Mouse (Mus musculus) small intestine, adult 2 months (tissue): ENCODE results near the gene Ulk4. TPM values are rescaled to one million over a fixed set of nuclear protein-coding genes. Genes with fewer than 3 reads are reported as not detected.

Source experiments
- H3K27ac ChIP-seq: fragments of 200-500 bp; 2 replicates; pipeline ENCODE4 v1.5.1; 2012; ENCODE audit warnings: low read depth, low read length, control low read depth, inconsistent platforms; ENCODE audit not compliant: insufficient read depth
- H3K27me3 ChIP-seq: fragments of 200-500 bp; 2 replicates; pipeline ENCODE4 v1.6.1; 2012; ENCODE audit warnings: mild to moderate bottlenecking, moderate library complexity, low read length, inconsistent platforms; ENCODE audit not compliant: control insufficient read depth, insufficient read depth
- H3K36me3 ChIP-seq: fragments of 200-500 bp; 2 replicates; pipeline ENCODE4 v1.6.1; 2012; ENCODE audit warnings: mild to moderate bottlenecking, low read length, control low read depth, inconsistent platforms; ENCODE audit not compliant: control insufficient read depth, insufficient read depth
- H3K4me1 ChIP-seq: fragments of 200-500 bp; 2 replicates; pipeline ENCODE4 v1.6.1; 2012; ENCODE audit warnings: low read length, inconsistent platforms, mixed read lengths; ENCODE audit not compliant: control insufficient read depth, insufficient read depth, insufficient read length
- H3K4me3 ChIP-seq: fragments of 200-500 bp; 2 replicates; pipeline ENCODE4 v1.5.1; 2012; ENCODE audit warnings: low read depth, mild to moderate bottlenecking, control low read depth, inconsistent platforms, low read length, moderate library complexity
- CTCF ChIP-seq: fragments of 200-500 bp; IDR thresholded peaks from 2 replicates; pipeline ENCODE4 v1.5.1; 2012; ENCODE audit warnings: low read depth, mild to moderate bottlenecking, control low read depth, inconsistent platforms, low read length, moderate library complexity, mixed read lengths; ENCODE audit not compliant: insufficient replicate concordance, insufficient read length; ENCODE audit errors: extremely low read depth
- POLR2A ChIP-seq: fragments of 200-500 bp; IDR thresholded peaks from 2 replicates; pipeline ENCODE4 v1.6.1; 2012; ENCODE audit warnings: low read depth, mild to moderate bottlenecking, control low read depth, inconsistent platforms, low read length, moderate library complexity
- WGBS: fragments of 180-500 bp; shearing (Covaris S2); methylation state at CpG from one replicate; pipeline ENCODE4 v1.1.7; 2018; 5-methylcytosine and 5-hydroxymethylcytosine counted together
- polyA plus RNA-seq: library from polyadenylated mRNA; depleted of rRNA; stranded (reverse); fragments of >200 nt; gene quantifications from 2 replicates; pipeline ENCODE4 v1.2.3, GENCODE M21; 2012

Ulk4 gene
- polyA plus RNA-seq, 1 experiment: 0.65 TPM

DNA sequence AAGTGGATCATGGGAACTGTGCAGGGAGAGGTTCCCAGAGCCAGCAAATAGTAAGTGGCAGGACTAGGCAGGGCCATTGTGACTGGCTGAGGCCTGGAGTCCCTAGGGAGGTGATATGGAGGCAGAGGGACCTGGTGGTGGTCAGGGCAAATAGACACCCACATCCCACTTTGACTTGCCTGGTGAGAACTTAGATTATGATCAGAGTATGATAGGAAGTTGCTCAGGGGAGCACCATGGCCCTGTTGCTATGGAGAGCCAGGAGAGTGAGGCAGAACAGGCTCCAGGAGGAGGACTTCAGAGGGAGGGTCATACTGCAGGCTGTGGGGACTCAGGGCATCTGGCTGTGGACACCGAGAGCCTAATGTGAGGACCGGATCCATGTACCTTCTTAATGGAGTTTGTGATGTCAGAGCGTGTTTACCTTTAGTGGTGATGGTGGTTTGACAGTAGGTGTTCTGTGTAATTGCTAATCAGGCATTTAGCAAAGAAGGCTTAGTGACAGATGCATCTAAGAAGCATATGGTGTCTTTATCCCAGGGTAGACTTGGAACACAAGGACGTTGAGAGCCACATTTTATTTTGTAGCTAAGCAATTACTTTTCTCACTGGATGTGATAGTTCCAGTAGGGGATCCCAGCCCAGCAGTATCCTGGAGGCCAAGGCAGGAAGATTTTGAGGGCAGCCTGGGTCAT lies 39.1 kb upstream of the Ulk4 start:
- no peaks in the 10 kb centered on the region for H3K27me3 ChIP-seq
- TF ChIP-seq POLR2A (no peak), CTCF (no peak)
- H3K27ac ChIP-seq: peak overlapping the region; percentile 100
- peaks cover 1% of the 10 kb centered on the region; the same call in 1 of the 2 replicates for H3K36me3 ChIP-seq
- WGBS: 78% methylated on average over 4 of the region's 4 CpGs
- peaks cover 52% of the 10 kb centered on the region for H3K4me1 ChIP-seq
- H3K4me3 ChIP-seq: no peak overlapping the region

GRCm38 (mm10) chr9:121314541-121315152 lies 37.6 kb upstream of the Ulk4 start:
- peak; percentile 49; the same call in 1 of the 2 replicates for TF ChIP-seq POLR2A
- peak; percentile 15; the same call in 1 of the 2 replicates for TF ChIP-seq CTCF
- peaks cover 1% of the 10 kb centered on the region; the same call in 1 of the 2 replicates for H3K36me3 ChIP-seq
- WGBS: under 1% methylated on average over 14 of the region's 14 CpGs
- H3K4me1 ChIP-seq: peaks cover 50% of the 10 kb centered on the region
- peak overlapping the region; percentile 100 for H3K27ac ChIP-seq
- peak overlapping the region; percentile 59 for H3K4me3 ChIP-seq
- no peaks in the 10 kb centered on the region for H3K27me3 ChIP-seq

DNA sequence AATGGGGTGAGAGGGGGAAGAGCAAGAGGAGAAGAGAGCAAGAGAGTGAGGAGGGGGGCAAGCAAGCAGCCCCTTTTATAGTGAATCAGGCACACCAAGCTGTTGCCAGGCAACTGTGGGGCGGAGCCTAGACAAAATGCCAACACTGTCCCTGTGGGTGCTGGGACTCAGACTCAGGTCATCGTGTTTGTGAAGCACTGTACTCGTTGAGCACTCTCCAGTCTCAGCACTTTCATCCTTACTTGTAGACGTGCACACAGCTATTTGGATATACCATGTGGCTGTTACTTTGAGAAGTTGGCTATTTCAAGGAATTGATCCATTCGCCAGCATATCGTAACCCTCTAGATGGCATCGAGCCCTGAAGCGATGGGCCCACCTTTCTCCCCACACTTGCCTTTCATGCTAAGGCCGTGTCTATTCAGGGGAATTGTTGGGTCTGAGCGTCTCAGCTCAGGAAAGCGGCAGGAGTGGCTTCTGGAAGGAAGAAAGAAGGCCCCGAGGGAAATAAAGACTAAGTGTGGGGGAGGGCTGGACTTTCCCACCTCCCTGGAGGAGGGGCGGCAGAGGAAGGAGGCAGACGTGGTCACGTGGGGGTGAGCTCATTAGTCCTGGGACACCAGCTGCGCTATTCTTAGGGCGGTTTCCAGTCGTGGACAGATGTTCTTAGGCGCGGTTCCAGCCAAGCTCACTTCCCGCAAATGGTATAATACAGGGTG lies 36.8 kb upstream of the Ulk4 start:
- TF ChIP-seq POLR2A: peak; percentile 34; the same call in 1 of the 2 replicates
- TF ChIP-seq CTCF: no peak
- Histone ChIP-seq H3K27ac (peak overlapping the region; percentile 100), H3K27me3 (no peaks in the 10 kb centered on the region), H3K36me3 (peaks cover 1% of the 10 kb centered on the region; the same call in 1 of the 2 replicates), H3K4me1 (peaks cover 50% of the 10 kb centered on the region), H3K4me3 (peak overlapping the region; percentile 43)
- 4% methylated on average over 21 of the region's 21 CpGs for WGBS

DNA sequence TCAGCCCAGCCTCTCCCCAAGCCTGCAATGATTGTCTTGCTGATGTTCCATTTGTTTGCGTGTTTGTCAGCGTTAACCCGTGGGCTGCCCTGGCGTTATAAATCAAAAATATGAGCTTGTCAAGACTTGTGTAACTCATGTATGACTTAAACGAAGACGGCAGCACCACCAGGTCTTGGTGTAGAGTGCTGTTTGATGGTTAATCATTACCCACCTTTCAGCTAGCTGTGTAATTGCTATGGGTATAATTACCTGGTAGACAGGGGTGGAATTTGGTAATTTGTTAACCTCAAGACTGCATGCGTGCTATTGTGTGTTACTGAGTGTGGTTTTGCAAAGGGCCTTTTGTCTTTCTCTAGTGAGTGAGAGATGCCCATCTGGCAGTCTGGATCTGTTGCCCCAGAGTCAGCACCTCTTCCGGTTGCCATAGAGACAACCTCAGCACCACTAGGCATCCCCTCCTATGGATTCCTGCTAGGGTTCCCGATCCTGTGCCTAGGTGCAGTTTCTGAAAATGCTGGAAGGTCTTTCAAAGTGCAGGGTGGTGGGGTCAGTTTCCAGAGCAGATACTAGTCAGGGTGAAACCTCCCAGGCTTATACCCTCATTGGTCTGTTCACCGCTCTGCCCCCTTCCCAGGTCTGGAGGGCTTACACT lies 35.4 kb upstream of the Ulk4 start:
- peaks cover 43% of the 10 kb centered on the region for H3K4me1 ChIP-seq
- no peak for TF ChIP-seq CTCF
- no peak for TF ChIP-seq POLR2A
- H3K27ac ChIP-seq: peak overlapping the region; percentile 74
- H3K36me3 ChIP-seq: no peaks in the 10 kb centered on the region
- no peaks in the 10 kb centered on the region for H3K27me3 ChIP-seq
- no peak overlapping the region for H3K4me3 ChIP-seq
- WGBS: 34% methylated on average over 10 of the region's 10 CpGs

DNA sequence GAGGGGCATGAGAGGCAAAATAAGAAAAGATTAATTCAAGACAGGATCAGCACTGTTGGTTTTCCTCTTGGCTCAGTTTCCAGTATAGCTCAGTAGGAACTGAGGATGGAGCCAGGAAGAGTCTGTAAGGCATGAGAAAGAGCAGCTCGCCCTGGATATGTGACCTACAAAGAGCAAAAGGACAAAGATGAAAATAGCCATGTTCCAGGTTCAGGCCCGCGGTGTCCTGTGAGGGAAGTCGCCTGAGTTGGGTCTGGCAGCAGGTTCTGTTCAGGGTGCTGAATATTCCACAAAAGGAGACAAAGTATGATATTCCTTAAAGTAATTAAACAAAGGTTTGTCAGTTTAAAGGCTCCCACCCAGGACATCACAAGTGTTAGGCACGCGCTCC lies 34.8 kb upstream of the Ulk4 start:
- peak overlapping the region; percentile 74 for H3K27ac ChIP-seq
- WGBS: 27% methylated on average over 6 of the region's 6 CpGs
- no peaks in the 10 kb centered on the region for H3K27me3 ChIP-seq
- H3K4me1 ChIP-seq: peaks cover 39% of the 10 kb centered on the region
- peaks cover 3% of the 10 kb centered on the region; the same call in 1 of the 2 replicates for H3K36me3 ChIP-seq
- TF ChIP-seq CTCF (no peak), POLR2A (no peak)
- no peak overlapping the region for H3K4me3 ChIP-seq

DNA sequence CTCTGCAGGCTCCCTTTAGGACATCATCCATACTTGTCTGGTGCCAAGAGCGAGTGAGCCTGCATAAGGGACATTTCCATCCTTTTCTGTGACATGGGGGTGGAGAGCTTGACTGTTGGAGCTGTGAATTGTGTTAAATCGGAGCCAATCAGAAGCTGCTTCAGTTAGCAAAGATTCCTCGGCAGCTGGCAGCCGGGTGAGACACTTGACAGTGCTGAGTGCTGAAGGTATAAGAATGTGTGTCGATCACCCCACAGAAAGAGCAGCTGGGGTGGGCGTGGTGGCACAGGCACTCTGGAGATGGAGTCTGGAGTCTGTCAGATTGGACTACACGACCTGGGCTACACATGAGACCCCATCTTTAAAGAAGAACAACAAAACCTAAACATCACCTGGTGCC lies 33.5 kb upstream of the Ulk4 start:
- peaks cover 31% of the 10 kb centered on the region; the same call in 1 of the 2 replicates for H3K4me1 ChIP-seq
- no peak overlapping the region for H3K4me3 ChIP-seq
- no peak overlapping the region for H3K27ac ChIP-seq
- 66% methylated on average over 7 of the region's 7 CpGs for WGBS
- TF ChIP-seq POLR2A (no peak), CTCF (no peak)
- no peaks in the 10 kb centered on the region for H3K27me3 ChIP-seq
- peaks cover 6% of the 10 kb centered on the region; the same call in 1 of the 2 replicates for H3K36me3 ChIP-seq

DNA sequence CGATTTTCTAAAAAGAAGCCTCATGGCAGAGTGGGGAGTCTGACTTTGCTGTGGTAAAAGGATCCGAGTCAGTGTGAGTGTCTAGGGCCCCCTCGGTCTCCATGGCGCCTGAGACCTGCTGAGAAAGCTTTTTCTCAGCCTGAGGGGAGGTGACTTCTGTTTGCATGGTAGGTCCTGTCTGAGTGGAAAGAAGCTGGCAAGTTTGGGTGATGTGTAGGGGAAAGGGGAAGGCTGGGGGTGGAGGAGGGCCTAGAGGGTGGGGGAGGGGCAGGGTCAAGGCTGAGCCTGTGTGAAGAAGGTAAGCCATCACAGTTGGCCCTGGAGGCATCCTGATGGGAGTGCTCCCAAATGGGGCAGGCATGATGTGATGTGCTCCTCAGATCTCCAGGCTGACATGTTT lies 32.3 kb upstream of the Ulk4 start:
- Histone ChIP-seq H3K4me3 (no peak overlapping the region), H3K27me3 (no peaks in the 10 kb centered on the region), H3K36me3 (peaks cover 6% of the 10 kb centered on the region; the same call in 1 of the 2 replicates), H3K27ac (no peak overlapping the region), H3K4me1 (peaks cover 26% of the 10 kb centered on the region)
- WGBS: 86% methylated on average over 4 of the region's 4 CpGs
- TF ChIP-seq POLR2A: no peak
- no peak for TF ChIP-seq CTCF
